Mouse (Mus musculus) ES-Bruce4 (cell line): Measurements from ENCODE around the gene Gramd1b.

ENCODE experiments used
- CTCF ChIP-seq: IDR thresholded peaks from one replicate; pipeline ENCODE4 v1.8.1; 2011; ENCODE audit warnings: low read depth, low read length
- EP300 ChIP-seq: IDR thresholded peaks from 2 replicates; pipeline ENCODE4 v1.6.1; 2011; ENCODE audit warnings: low read depth, low read length; ENCODE audit not compliant: insufficient read depth
- POLR2A ChIP-seq: IDR thresholded peaks from one replicate; pipeline ENCODE4 v1.8.1; 2011; ENCODE audit warnings: low read length; ENCODE audit not compliant: insufficient read depth

GRCm38 (mm10) chr9:40547876-40548275 is 16.7 kb upstream of the Gramd1b start:
- TF ChIP-seq EP300: no peak
- no peak for TF ChIP-seq POLR2A
- no peak for TF ChIP-seq CTCF
